ENCODE assay signal across 8 mouse cellular contexts in the genomic region with DNA sequence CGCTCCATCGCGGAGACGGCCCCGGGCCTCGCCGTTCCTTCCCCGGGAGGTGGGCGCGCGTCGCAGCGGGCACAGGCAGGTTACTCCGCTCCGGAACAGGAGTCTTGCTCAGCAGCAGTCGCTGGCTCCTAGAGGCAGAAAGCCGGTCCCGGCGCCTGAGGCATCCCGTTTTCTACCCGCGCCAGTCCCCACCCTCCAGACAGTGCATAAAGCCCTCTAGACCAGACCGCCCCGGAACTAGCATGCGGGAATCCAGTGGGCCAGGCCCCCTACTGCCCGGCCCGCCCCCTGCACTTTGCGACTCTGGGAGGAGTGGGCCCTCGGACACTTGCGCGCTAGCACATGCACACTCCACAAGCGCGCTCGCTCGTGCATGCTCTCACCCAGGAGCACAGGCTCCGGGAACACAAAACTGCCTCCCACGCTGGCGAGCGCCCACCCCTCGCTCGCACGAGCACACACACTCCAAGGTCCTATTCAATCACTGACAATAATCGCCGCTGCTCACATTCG. TPM values are rescaled to one million over a fixed set of nuclear protein-coding genes. Genes with fewer than 3 reads are reported as not detected.
DNase-seq lines count a peak whose midpoint lies in the region; ATAC-seq and TF ChIP-seq lines count a peak whose summit lies in the region.

A gene (minus strand): TSS at position 180 of the 513 bp plus-strand sequence.

- peak within 1 kb of the TSS; percentile 98 for H3K4me2 ChIP-seq in heart, embryonic 12.5 days
- H3K4me2 ChIP-seq in kidney, embryonic 16.5 days (replicated peaks; ENCODE audit: low read depth, low read length) = peak within 1 kb of the TSS; percentile 75
- peak within 1 kb of the TSS; percentile 98 for H3K4me2 ChIP-seq in lung, embryonic 14.5 days

- DNase-seq in heart, embryonic 10.5 days (ENCODE audit: low spot score) = peak; percentile 83
- DNase-seq in heart, postnatal 25 days (ENCODE audit: low spot score) = no peak
- peak; percentile 62 for DNase-seq in lung, embryonic 14.5 days
- peak; percentile 15 for DNase-seq in ovary, postnatal 10 days (ENCODE audit: low spot score)
- DNase-seq in natural killer cell, adult 2 months (ENCODE audit: low spot score in 2 of 2) = no peak

- H3K4me3 ChIP-seq in heart, embryonic 10.5 days = peak within 1 kb of the TSS; percentile 82
- peak within 1 kb of the TSS; percentile 60 for H3K4me3 ChIP-seq in bone marrow macrophage, adult 2 months (ENCODE audit: insufficient read depth, low read length)
- H3K4me3 ChIP-seq in heart, embryonic 12.5 days = peak within 1 kb of the TSS; percentile 69
- H3K4me3 ChIP-seq in kidney, embryonic 16.5 days (ENCODE audit: low read length) = peak within 1 kb of the TSS; percentile 54
- H3K4me3 ChIP-seq in lung, embryonic 14.5 days (ENCODE audit: low read depth, low read length) = peak within 1 kb of the TSS; percentile 55

- TF ChIP-seq POLR2A in bone marrow macrophage, adult 2 months (IDR thresholded peaks at IDR 0.05; ENCODE audit: borderline replicate concordance, low read depth, low read length) = no peak

- peak; percentile 79 for ATAC-seq in heart, embryonic 12.5 days (ENCODE audit: insufficient number of reproducible peaks, low FRiP score)
- ATAC-seq in kidney, embryonic 16.5 days (ENCODE audit: low FRiP score, low TSS enrichment) = peak; percentile 95
- peak; percentile 91 for ATAC-seq in lung, embryonic 14.5 days (ENCODE audit: insufficient read depth)

- no peaks in the 10 kb centered on the region for H3K36me3 ChIP-seq in heart, embryonic 10.5 days
- H3K36me3 ChIP-seq in heart, embryonic 12.5 days = no peaks in the 10 kb centered on the region
- H3K36me3 ChIP-seq in kidney, embryonic 16.5 days (ENCODE audit: insufficient read depth, low read length) = no peaks in the 10 kb centered on the region
- H3K36me3 ChIP-seq in lung, embryonic 14.5 days (ENCODE audit: insufficient read depth) = no peaks in the 10 kb centered on the region

- intact Hi-C loops in heart, postnatal 25 days (cut with DNase I) = no loop called here

- H3K9ac ChIP-seq in heart, embryonic 12.5 days = peak within 1 kb of the TSS; percentile 68
- peak within 1 kb of the TSS; percentile 69 for H3K9ac ChIP-seq in kidney, embryonic 16.5 days (replicated peaks; ENCODE audit: low read length)
- peak within 1 kb of the TSS; percentile 25 for H3K9ac ChIP-seq in lung, embryonic 14.5 days

- peak within 1 kb of the TSS; percentile 62 for H3K27ac ChIP-seq in heart, embryonic 10.5 days
- no peak within 1 kb of the TSS for H3K27ac ChIP-seq in bone marrow macrophage, adult 2 months (ENCODE audit: insufficient read depth, low read depth, low read length)
- no peak within 1 kb of the TSS for H3K27ac ChIP-seq in heart, embryonic 12.5 days (ENCODE audit: poor library complexity, severe bottlenecking)
- peak within 1 kb of the TSS; percentile 5; the same call in 1 of the 2 replicates for H3K27ac ChIP-seq in kidney, embryonic 16.5 days (ENCODE audit: low read length)
- no peak within 1 kb of the TSS for H3K27ac ChIP-seq in lung, embryonic 14.5 days (ENCODE audit: low read depth)

- peaks cover 34% of the 10 kb centered on the region for H3K4me1 ChIP-seq in heart, embryonic 10.5 days
- peaks cover 2% of the 10 kb centered on the region; the same call in 1 of the 2 replicates for H3K4me1 ChIP-seq in bone marrow macrophage, adult 2 months (ENCODE audit: control insufficient read depth, insufficient read depth, low read length)
- peaks cover 28% of the 10 kb centered on the region for H3K4me1 ChIP-seq in heart, embryonic 12.5 days (replicated peaks)
- H3K4me1 ChIP-seq in kidney, embryonic 16.5 days (ENCODE audit: insufficient read depth, low read length) = peaks cover 30% of the 10 kb centered on the region
- no peaks in the 10 kb centered on the region for H3K4me1 ChIP-seq in lung, embryonic 14.5 days (ENCODE audit: insufficient read depth)

- H3K27me3 ChIP-seq in heart, embryonic 10.5 days (ENCODE audit: insufficient read depth, poor library complexity, severe bottlenecking) = peaks cover 51% of the 10 kb centered on the region
- peaks cover 36% of the 10 kb centered on the region for H3K27me3 ChIP-seq in heart, embryonic 12.5 days (replicated peaks)
- H3K27me3 ChIP-seq in kidney, embryonic 16.5 days (ENCODE audit: insufficient read depth, low read length) = peaks cover 58% of the 10 kb centered on the region
- peaks cover 59% of the 10 kb centered on the region for H3K27me3 ChIP-seq in lung, embryonic 14.5 days (ENCODE audit: insufficient read depth, low read length)

- no peaks in the 10 kb centered on the region for H3K9me3 ChIP-seq in heart, embryonic 10.5 days
- H3K9me3 ChIP-seq in heart, embryonic 12.5 days (replicated peaks) = no peaks in the 10 kb centered on the region
- H3K9me3 ChIP-seq in kidney, embryonic 16.5 days (ENCODE audit: low read length) = no peaks in the 10 kb centered on the region
- H3K9me3 ChIP-seq in lung, embryonic 14.5 days (ENCODE audit: low read depth, low read length) = no peaks in the 10 kb centered on the region

- no peak for TF ChIP-seq CTCF in bone marrow macrophage, adult 2 months (IDR thresholded peaks at IDR 0.05; ENCODE audit: low read depth, low read length)
- TF ChIP-seq CTCF in lung, embryonic 14.5 days (IDR thresholded peaks at IDR 0.05; ENCODE audit: low read depth) = peak; percentile 42; the same call in 1 of the 2 replicates

- WGBS in heart, embryonic 10.5 days = under 1% methylated on average over 45 of the region's 45 CpGs
- WGBS in heart, embryonic 12.5 days = under 1% methylated on average over 45 of the region's 45 CpGs
- WGBS in kidney, embryonic 16.5 days = under 1% methylated on average over 45 of the region's 45 CpGs
- WGBS in lung, embryonic 14.5 days = under 1% methylated on average over 45 of the region's 45 CpGs

RNA-seq across cellular contexts. Expression of the gene that starts here (rescaled TPM):
- polyA plus RNA-seq in heart, embryonic 10.5 days (2016; fragmentation: Nextera tagmentation; extraction: Ambion mirVana) = 0.60 and 1.3 TPM in 2 replicates
- 1 to 10 TPM; 1.1 to 1.4 TPM for total RNA-seq in heart, postnatal 25 days (2021)
- polyA plus RNA-seq in bone marrow macrophage, adult 2 months (2012; ENCODE audit: insufficient read depth, insufficient read length, missing spikeins) = not detected in 2 replicates
- 0.74 and 0.78 TPM in 2 replicates for polyA plus RNA-seq in heart, embryonic 12.5 days (2016; fragmentation: Nextera tagmentation; extraction: Ambion mirVana)
- polyA plus RNA-seq in kidney, embryonic 16.5 days (2015; fragmentation: Nextera tagmentation; extraction: Ambion mirVana) = 21.4 and 23.0 TPM in 2 replicates
- polyA plus RNA-seq in lung, embryonic 14.5 days (2014; fragmentation: Nextera tagmentation; extraction: Ambion mirVana) = 1.1 and 1.5 TPM in 2 replicates

Comparison
In these comparisons a context has a peak if more than half of its experiments do, and no peak if none do; other contexts are left out.
1. DNase-seq: peak in heart, embryonic 10.5 days (single experiment), lung, embryonic 14.5 days (single experiment) and ovary, postnatal 10 days (single experiment); none in heart, postnatal 25 days (single experiment) and natural killer cell, adult 2 months (0 of 2).
2. H3K27ac ChIP-seq: peak in heart, embryonic 10.5 days (single experiment) and kidney, embryonic 16.5 days (single experiment); none in bone marrow macrophage, adult 2 months (single experiment), heart, embryonic 12.5 days (single experiment) and lung, embryonic 14.5 days (single experiment).
3. Peak in ATAC-seq, H3K4me3 ChIP-seq, H3K9ac ChIP-seq and H3K4me2 ChIP-seq in heart, embryonic 12.5 days; RNA of the gene not detected or under 1 TPM.
4. Peak in every context shown above with its lines, with median percentiles within 50 percentile points of each other: H3K4me3 ChIP-seq, ATAC-seq, H3K4me2 ChIP-seq and H3K9ac ChIP-seq.